ENCODE assay signal across 17 mouse cellular contexts in genomic region chr6:6125620-6126019, GRCm38 (mm10).
DNase-seq lines count a peak whose midpoint lies in the region.
"Had no signal": no experiment of that assay in that cellular context is flagged by ENCODE, and none has a peak within 500 bp of the region (broad histone marks: within the 10 kb centered on the region; RNA-seq: fewer than 3 reads in every experiment).

No protein-coding gene starts in this region.

- intact Hi-C loops in left cerebral cortex, postnatal 4 days (cut with DNase I): no loop called here
- intact Hi-C loops in left cerebral cortex, postnatal 36 days (cut with DNase I): no loop called here

- peak; percentile 22 for DNase-seq in left cerebral cortex, postnatal 4 days
- DNase-seq in left cerebral cortex, postnatal 36 days (ENCODE audit: low spot score in 2 of 2): no peak
- DNase-seq in cerebellum, adult 18-20 months: peak; percentile 70 to 76
- peak; percentile 73 to 76 for DNase-seq in cerebellum, postnatal 10 days
- DNase-seq in T-cell, adult 2 months (ENCODE audit: low spot score): no peak
- no peak for DNase-seq in kidney, adult 8-10 months
- DNase-seq in adrenal gland, postnatal 10 days: no peak
- DNase-seq: gastrocnemius, adult 2 months; gastrocnemius, postnatal 36 days; heart, postnatal 10 days; kidney, adult 2 months; layer of hippocampus, postnatal 36 days; lung, embryonic 14.5 days; right cerebral cortex, adult 18-20 months; right cerebral cortex, postnatal 4 days; thymus, adult 18-20 months; thymus, postnatal 25 days had no signal

Comparison
In these comparisons a context has a peak if more than half of its experiments do, and no peak if none do; other contexts are left out.
1. DNase-seq: peak in left cerebral cortex, postnatal 4 days (single experiment), cerebellum, adult 18-20 months (2 of 2) and cerebellum, postnatal 10 days (2 of 2); none in left cerebral cortex, postnatal 36 days (0 of 2), T-cell, adult 2 months (single experiment), kidney, adult 8-10 months (0 of 2) and adrenal gland, postnatal 10 days (single experiment).